Mouse (Mus musculus): ENCODE results near the gene Ccdc92. TPM values are rescaled to one million over a fixed set of nuclear protein-coding genes. Genes with fewer than 3 reads are reported as not detected.

Gene Ccdc92
- polyA plus RNA-seq, 1 experiment from 2014 or later, result 5.4 TPM

GRCm38 (mm10) chr5:124852294-124852693 is 9.9 kb downstream of the Ccdc92 start:
- Histone ChIP-seq H3K36me3 (no peaks in the 10 kb centered on the region), H3K9me3 (no peaks in the 10 kb centered on the region), H3K4me2 (no peak overlapping the region), H3K4me1 (0 out of 2 replicates have a peak, but pooled peaks cover 1% of the 10 kb centered on the region), H3K27ac (no peak overlapping the region), H3K27me3 (no peaks in the 10 kb centered on the region), H3K9ac (no peak overlapping the region), H3K4me3 (no peak overlapping the region)
- WGBS, result 29% methylated on average over 2 of the region's 2 CpGs
- ATAC-seq (ENCODE audit: insufficient number of reproducible peaks, low FRiP score, low TSS enrichment, low read depth), result no peak

DNA sequence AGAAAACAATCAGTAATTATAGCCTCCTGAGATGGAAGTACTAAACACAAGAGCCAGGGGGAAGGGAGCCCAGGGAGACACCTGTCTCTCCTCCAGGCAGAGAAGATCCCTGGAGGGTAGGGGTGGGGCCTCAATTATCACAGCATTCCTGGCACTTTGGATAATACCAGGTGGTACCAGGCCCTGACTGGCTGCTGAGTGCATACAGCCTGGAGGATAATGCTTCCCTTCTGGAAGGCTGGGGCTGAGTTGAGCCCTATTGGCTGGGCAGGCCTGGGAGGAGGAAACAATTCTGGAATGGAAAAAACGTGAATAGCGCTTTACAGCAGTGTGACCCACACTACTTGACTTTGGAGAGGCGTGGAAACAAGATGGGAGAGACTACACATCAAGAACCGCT is 10.7 kb downstream of the Ccdc92 start:
- ATAC-seq (ENCODE audit: insufficient number of reproducible peaks, low FRiP score, low TSS enrichment, low read depth), result no peak
- H3K9me3 ChIP-seq, result no peaks in the 10 kb centered on the region
- H3K36me3 ChIP-seq, result no peaks in the 10 kb centered on the region
- no peaks in the 10 kb centered on the region for H3K27me3 ChIP-seq
- H3K27ac ChIP-seq, result no peak overlapping the region
- H3K4me1 ChIP-seq, result 0 out of 2 replicates have a peak, but pooled peaks cover 6% of the 10 kb centered on the region
- 32% methylated on average over 4 of the region's 4 CpGs for WGBS
- no peak overlapping the region for H3K4me3 ChIP-seq
- no peak overlapping the region for H3K4me2 ChIP-seq
- no peak overlapping the region for H3K9ac ChIP-seq

GRCm38 (mm10) chr5:124848994-124849393 is 13.2 kb downstream of the Ccdc92 start:
- ATAC-seq (ENCODE audit: insufficient number of reproducible peaks, low FRiP score, low TSS enrichment, low read depth), result no peak
- Histone ChIP-seq H3K27ac (no peak overlapping the region), H3K9ac (no peak overlapping the region), H3K27me3 (no peaks in the 10 kb centered on the region), H3K4me2 (no peak overlapping the region), H3K4me3 (no peak overlapping the region), H3K4me1 (0 out of 2 replicates have a peak, but pooled peaks cover 6% of the 10 kb centered on the region), H3K36me3 (no peaks in the 10 kb centered on the region), H3K9me3 (no peaks in the 10 kb centered on the region)
- 80% methylated on average over 3 of the region's 3 CpGs for WGBS

GRCm38 (mm10) chr5:124847014-124847413 is 15.2 kb downstream of the Ccdc92 start:
- no peaks in the 10 kb centered on the region for H3K36me3 ChIP-seq
- WGBS, result 30% methylated on average over 1 of the region's 1 CpGs
- H3K4me2 ChIP-seq, result no peak overlapping the region
- no peak overlapping the region for H3K4me3 ChIP-seq
- no peak for ATAC-seq (ENCODE audit: insufficient number of reproducible peaks, low FRiP score, low TSS enrichment, low read depth)
- H3K9me3 ChIP-seq, result no peaks in the 10 kb centered on the region
- no peaks in the 10 kb centered on the region for H3K27me3 ChIP-seq
- H3K4me1 ChIP-seq, result 0 out of 2 replicates have a peak, but pooled peaks cover 6% of the 10 kb centered on the region
- no peak overlapping the region for H3K9ac ChIP-seq
- no peak overlapping the region for H3K27ac ChIP-seq

DNA sequence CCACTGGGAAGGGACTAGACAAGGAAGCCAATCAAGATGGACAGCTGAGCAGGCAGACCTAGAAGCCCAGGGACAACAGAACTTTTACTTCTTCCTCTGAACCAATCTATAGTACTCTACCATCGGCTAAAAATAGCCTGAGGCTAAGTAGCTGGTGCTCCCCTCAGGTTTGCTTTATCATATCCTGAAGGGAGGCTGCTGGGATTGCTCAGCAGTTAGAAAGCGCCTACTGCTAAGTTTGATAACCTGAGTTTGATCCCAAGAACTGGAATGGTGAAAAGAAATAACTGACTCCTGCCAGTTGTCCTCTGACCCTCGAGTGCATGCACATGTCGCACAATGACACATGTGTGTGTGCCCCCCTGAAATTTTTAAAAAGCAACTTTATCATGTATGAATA is 17.3 kb downstream of the Ccdc92 start:
- Histone ChIP-seq H3K9ac (no peak overlapping the region), H3K27me3 (no peaks in the 10 kb centered on the region), H3K4me1 (0 out of 2 replicates have a peak, but pooled peaks cover 6% of the 10 kb centered on the region), H3K4me2 (no peak overlapping the region), H3K27ac (no peak overlapping the region), H3K36me3 (no peaks in the 10 kb centered on the region), H3K4me3 (no peak overlapping the region), H3K9me3 (no peaks in the 10 kb centered on the region)
- 69% methylated on average over 4 of the region's 4 CpGs for WGBS
- ATAC-seq (ENCODE audit: insufficient number of reproducible peaks, low FRiP score, low TSS enrichment, low read depth), result no peak

DNA sequence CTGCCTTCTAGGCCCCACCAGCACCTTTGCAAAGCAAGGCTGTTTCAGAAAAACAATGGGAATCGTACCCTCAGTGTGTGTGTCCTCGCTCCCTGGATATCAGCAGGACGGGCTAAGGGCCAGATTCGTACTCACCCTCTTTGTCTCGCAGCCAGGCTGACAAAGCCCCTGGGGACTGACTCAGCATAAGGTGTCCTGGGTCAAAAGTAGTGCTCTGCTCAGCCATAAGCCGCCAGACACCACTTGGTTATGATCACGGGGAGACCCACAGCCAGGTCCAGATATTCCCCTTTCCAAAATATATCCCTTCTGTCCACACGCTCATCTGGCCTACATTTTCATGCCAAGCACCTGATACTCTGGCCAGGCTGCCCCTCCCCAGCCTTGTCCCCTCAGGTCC is 18.8 kb downstream of the Ccdc92 start:
- Histone ChIP-seq H3K4me2 (no peak overlapping the region), H3K9ac (no peak overlapping the region), H3K27ac (no peak overlapping the region), H3K9me3 (no peaks in the 10 kb centered on the region), H3K4me3 (no peak overlapping the region), H3K36me3 (no peaks in the 10 kb centered on the region), H3K27me3 (no peaks in the 10 kb centered on the region), H3K4me1 (0 out of 2 replicates have a peak, but pooled peaks cover 6% of the 10 kb centered on the region)
- ATAC-seq (ENCODE audit: insufficient number of reproducible peaks, low FRiP score, low TSS enrichment, low read depth), result no peak
- WGBS, result 81% methylated on average over 8 of the region's 8 CpGs

- WGBS, result 86% methylated on average over 2 of the region's 2 CpGs
- Histone ChIP-seq H3K9ac (no peak overlapping the region), H3K36me3 (peaks cover 6% of the 10 kb centered on the region; the same call in 1 of the 2 replicates), H3K4me1 (no peaks in the 10 kb centered on the region), H3K4me3 (no peak overlapping the region), H3K9me3 (no peaks in the 10 kb centered on the region), H3K27ac (no peak overlapping the region), H3K4me2 (no peak overlapping the region), H3K27me3 (no peaks in the 10 kb centered on the region)
- no peak for ATAC-seq (ENCODE audit: insufficient number of reproducible peaks, low FRiP score, low TSS enrichment, low read depth)
These were observed 21.6 kb downstream of the Ccdc92 start for GRCm38 (mm10) chr5:124840669-124841068.

DNA sequence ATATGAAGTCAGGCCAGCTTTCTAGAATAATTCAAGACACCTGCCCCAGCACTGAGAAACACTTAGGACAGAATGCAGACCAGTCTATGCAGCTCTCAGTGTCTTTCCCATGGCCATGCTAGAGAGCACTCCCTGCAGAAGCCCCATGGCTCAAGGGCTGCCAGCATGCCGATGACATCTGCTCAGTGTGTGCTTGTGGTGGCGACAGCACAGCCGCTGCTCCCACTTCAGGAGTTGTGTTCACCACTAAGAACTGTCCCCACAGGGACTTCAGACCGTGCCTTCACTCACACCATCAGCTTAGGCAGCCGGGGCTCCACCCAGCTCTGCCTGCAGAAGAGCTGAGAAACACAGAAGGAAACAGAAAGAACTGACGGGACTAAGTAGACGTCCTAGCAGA is 22.0 kb downstream of the Ccdc92 start:
- WGBS, result 68% methylated on average over 7 of the region's 7 CpGs
- H3K27me3 ChIP-seq, result no peaks in the 10 kb centered on the region

DNA sequence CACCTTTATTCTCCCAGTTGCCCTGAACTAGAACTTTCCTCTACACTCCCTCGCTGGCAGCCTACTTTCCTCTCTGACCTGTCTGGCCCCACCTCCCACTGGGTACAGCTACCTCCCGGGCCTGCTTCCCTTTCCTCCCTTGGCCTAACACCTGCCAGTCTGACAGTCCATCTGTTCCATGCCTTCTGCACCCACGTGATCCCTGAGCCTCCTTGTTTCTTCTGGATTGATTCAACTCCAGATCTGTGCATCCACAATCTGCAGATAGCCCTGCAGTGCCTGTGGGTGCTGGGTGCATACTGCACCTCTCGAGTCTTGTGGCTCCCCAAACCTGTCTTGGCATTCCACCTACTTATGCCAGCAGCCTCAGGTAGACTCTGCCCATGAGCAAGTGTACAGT is 25.6 kb downstream of the Ccdc92 start:
- H3K9me3 ChIP-seq, result no peaks in the 10 kb centered on the region
- no peak for ATAC-seq (ENCODE audit: insufficient number of reproducible peaks, low FRiP score, low TSS enrichment, low read depth)
- no peak overlapping the region for H3K4me2 ChIP-seq
- H3K4me1 ChIP-seq, result no peaks in the 10 kb centered on the region
- no peak overlapping the region for H3K9ac ChIP-seq
- H3K4me3 ChIP-seq, result no peak overlapping the region
- no peak overlapping the region for H3K27ac ChIP-seq
- peaks cover 10% of the 10 kb centered on the region; the same call in 1 of the 2 replicates for H3K36me3 ChIP-seq
- WGBS, result 60% methylated on average over 4 of the region's 4 CpGs
- H3K27me3 ChIP-seq, result no peaks in the 10 kb centered on the region

More for the DNA sequence above, 22.0 kb downstream of the Ccdc92 start:
- Histone ChIP-seq H3K36me3 (peaks cover 10% of the 10 kb centered on the region; the same call in 1 of the 2 replicates), H3K4me1 (no peaks in the 10 kb centered on the region), H3K9me3 (no peaks in the 10 kb centered on the region), H3K27ac (no peak overlapping the region), H3K4me3 (no peak overlapping the region), H3K4me2 (no peak overlapping the region), H3K9ac (no peak overlapping the region)
- no peak for ATAC-seq (ENCODE audit: insufficient number of reproducible peaks, low FRiP score, low TSS enrichment, low read depth)

DNA sequence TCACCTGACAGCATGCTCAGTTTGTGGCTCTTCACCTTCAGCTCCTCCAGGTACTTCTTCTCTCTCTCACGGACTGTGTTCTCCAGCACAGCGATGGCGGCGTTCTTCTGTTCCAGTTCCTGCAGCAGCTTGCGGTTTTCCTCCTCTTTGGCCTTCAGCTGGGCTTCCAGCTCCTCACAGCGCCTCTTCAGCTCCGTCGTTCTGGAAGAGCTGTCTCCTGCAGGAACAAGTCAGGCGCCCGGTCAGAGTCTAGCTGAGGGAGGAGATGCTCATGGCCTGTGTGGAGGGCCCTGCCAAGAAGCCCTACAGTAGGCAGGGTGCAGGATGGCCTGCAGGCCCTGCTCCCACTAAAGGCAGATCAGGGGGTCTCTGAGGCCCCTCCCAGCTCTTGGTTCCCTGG is 26.1 kb downstream of the Ccdc92 start:
- Histone ChIP-seq H3K9me3 (no peaks in the 10 kb centered on the region), H3K27me3 (no peaks in the 10 kb centered on the region), H3K27ac (no peak overlapping the region), H3K4me1 (no peaks in the 10 kb centered on the region), H3K4me2 (no peak overlapping the region), H3K4me3 (no peak overlapping the region), H3K9ac (no peak overlapping the region), H3K36me3 (peaks cover 10% of the 10 kb centered on the region; the same call in 1 of the 2 replicates)
- no peak for ATAC-seq (ENCODE audit: insufficient number of reproducible peaks, low FRiP score, low TSS enrichment, low read depth)
- WGBS, result 88% methylated on average over 10 of the region's 10 CpGs

GRCm38 (mm10) chr5:124835218-124835617 is 27.0 kb downstream of the Ccdc92 start:
- H3K4me2 ChIP-seq, result no peak overlapping the region
- H3K9ac ChIP-seq, result no peak overlapping the region
- H3K9me3 ChIP-seq, result no peaks in the 10 kb centered on the region
- WGBS, result 94% methylated on average over 15 of the region's 15 CpGs
- no peaks in the 10 kb centered on the region for H3K4me1 ChIP-seq
- H3K4me3 ChIP-seq, result no peak overlapping the region
- ATAC-seq (ENCODE audit: insufficient number of reproducible peaks, low FRiP score, low TSS enrichment, low read depth), result no peak
- H3K36me3 ChIP-seq, result peaks cover 10% of the 10 kb centered on the region; the same call in 1 of the 2 replicates
- H3K27ac ChIP-seq, result no peak overlapping the region
- H3K27me3 ChIP-seq, result no peaks in the 10 kb centered on the region

DNA sequence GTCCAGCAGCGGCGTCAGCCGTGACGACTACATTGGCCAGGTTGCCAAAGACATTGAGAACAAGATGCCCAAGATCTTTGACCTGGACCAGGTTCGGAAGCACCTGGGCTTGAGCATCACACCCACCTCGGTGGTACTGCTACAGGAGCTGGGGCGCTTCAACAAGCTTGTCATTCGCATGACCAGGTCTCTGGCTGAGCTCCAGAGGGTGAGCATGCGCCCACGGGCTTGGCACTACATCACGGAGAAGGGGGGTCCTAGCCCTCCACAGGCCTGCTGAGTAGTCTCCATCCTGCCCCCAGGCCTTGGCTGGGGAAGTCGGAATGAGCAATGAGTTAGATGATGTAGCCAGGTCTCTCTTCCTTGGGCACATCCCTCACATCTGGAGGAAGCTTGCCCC is 31.9 kb downstream of the Ccdc92 start:
- H3K36me3 ChIP-seq, result peaks cover under 1% of the 10 kb centered on the region; the same call in 1 of the 2 replicates
- H3K9me3 ChIP-seq, result no peaks in the 10 kb centered on the region
- H3K27ac ChIP-seq, result no peak overlapping the region
- no peak overlapping the region for H3K4me2 ChIP-seq
- no peaks in the 10 kb centered on the region for H3K4me1 ChIP-seq
- no peaks in the 10 kb centered on the region for H3K27me3 ChIP-seq
- H3K4me3 ChIP-seq, result no peak overlapping the region
- ATAC-seq (ENCODE audit: insufficient number of reproducible peaks, low FRiP score, low TSS enrichment, low read depth), result no peak
- WGBS, result 90% methylated on average over 12 of the region's 12 CpGs
- no peak overlapping the region for H3K9ac ChIP-seq

All from limb, embryonic 15.5 days (tissue).